Comparison of ENCODE assay signal across 8 mouse cellular contexts in the genomic region with DNA sequence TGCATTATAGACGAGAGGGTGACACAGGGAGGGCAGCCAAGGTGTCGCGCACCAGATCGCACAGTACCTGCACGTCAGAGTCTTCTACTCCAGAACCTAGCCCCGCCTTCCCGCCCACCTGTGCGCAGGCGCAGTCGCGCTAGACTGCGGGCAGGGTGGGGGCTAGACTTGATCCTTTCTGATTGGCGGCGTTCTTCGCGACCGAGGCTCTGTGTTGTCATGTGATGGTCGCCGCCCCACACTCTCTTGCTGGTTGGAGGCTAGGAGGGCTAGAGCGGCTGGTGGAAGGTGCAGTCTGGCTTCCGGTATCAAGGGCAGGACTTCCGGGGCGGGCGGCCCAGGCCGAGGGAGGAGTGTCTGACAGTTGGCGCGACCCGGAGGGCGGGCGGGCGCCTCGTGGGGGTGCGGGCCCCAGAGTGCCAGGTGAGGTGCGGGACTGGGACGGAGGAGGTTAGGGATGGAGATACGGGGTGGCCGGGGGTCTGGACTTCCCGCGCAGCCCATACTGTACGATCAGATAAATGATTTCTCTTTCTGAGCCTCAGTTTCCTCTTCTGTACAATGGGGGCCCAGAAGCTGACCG. TPM values are rescaled to one million over a fixed set of nuclear protein-coding genes. Genes with fewer than 3 reads are reported as not detected.
DNase-seq lines count a peak whose midpoint lies in the region; ATAC-seq lines count a peak whose summit lies in the region.

Pld3 (minus strand) TSS at position 288 of the 583 bp plus-strand sequence.
2310022A10Rik (plus strand) TSS at position 303 of the 583 bp plus-strand sequence.

- H3K27ac ChIP-seq in lung, embryonic 16.5 days (ENCODE audit: low read length) = peak within 1 kb of the TSS; percentile 47

- ATAC-seq in hematopoietic stem cell, adult 5-6 weeks (replicated peaks in 1 of 2; ENCODE audit: insufficient read depth in 1 of 2, low FRiP score in 2 of 2, low TSS enrichment in 1 of 2, low read depth in 1 of 2, poor library complexity in 2 of 2, severe bottlenecking in 2 of 2) = peak; percentile 100
- peak; percentile 100 for ATAC-seq in lung, embryonic 16.5 days (ENCODE audit: low read depth)

- no peaks in the 10 kb centered on the region for H3K9me3 ChIP-seq in lung, embryonic 16.5 days (ENCODE audit: control insufficient read depth, low read length)

- H3K36me3 ChIP-seq in lung, embryonic 16.5 days (ENCODE audit: control insufficient read depth, insufficient read depth, low read length) = peaks cover 2% of the 10 kb centered on the region; the same call in 1 of the 2 replicates

- peaks cover 12% of the 10 kb centered on the region for H3K4me1 ChIP-seq in lung, embryonic 16.5 days (replicated peaks; ENCODE audit: control insufficient read depth, insufficient read depth, low read length)

- WGBS in lung, embryonic 16.5 days = under 1% methylated on average over 39 of the region's 41 CpGs

- no peaks in the 10 kb centered on the region for H3K27me3 ChIP-seq in lung, embryonic 16.5 days (ENCODE audit: control insufficient read depth, insufficient read depth, low read depth, low read length)

- H3K4me2 ChIP-seq in lung, embryonic 16.5 days (ENCODE audit: low read depth, low read length) = peak within 1 kb of the TSS; percentile 88

- H3K9ac ChIP-seq in lung, embryonic 16.5 days (ENCODE audit: low read length) = peak within 1 kb of the TSS; percentile 73

- peak; percentile 93 for DNase-seq in MEL-GATA-1-ER (ENCODE audit: extremely low read depth, low read depth)
- peak; percentile 95 for DNase-seq in cerebellum, adult 8-10 months
- peak; percentile 95 for DNase-seq in forelimb bud, embryonic 11.5 days (ENCODE audit: low read depth, low spot score)
- DNase-seq in layer of hippocampus, adult 9-10 months (ENCODE audit: low spot score) = peak; percentile 93
- DNase-seq in ovary, postnatal 10 days (ENCODE audit: low spot score) = peak; percentile 60
- DNase-seq in thymus, postnatal 10 days (ENCODE audit: low spot score in 2 of 2) = peak; percentile 92 to 96

- peak within 1 kb of the TSS; percentile 64 for H3K4me3 ChIP-seq in lung, embryonic 16.5 days (ENCODE audit: low read length)

RNA-seq across cellular contexts. Expression of gene Pld3, which starts in this region (rescaled TPM):
- 15.2 and 18.9 TPM in 2 replicates for total RNA-seq in hematopoietic stem cell, adult 5-6 weeks (2017)
- polyA plus RNA-seq in lung, embryonic 16.5 days (2015; fragmentation: Nextera tagmentation; extraction: Ambion mirVana) = 85.6 and 95.6 TPM in 2 replicates

RNA-seq across cellular contexts. Expression of gene 2310022A10Rik, which starts in this region (rescaled TPM):
- 4.8 and 7.4 TPM in 2 replicates for total RNA-seq in hematopoietic stem cell, adult 5-6 weeks (2017)
- 22.8 and 24.9 TPM in 2 replicates for polyA plus RNA-seq in lung, embryonic 16.5 days (2015; fragmentation: Nextera tagmentation; extraction: Ambion mirVana)

Comparison
In these comparisons a context has a peak if more than half of its experiments do, and no peak if none do; other contexts are left out.
1. Peak in every context shown above with its lines: DNase-seq, ATAC-seq, H3K4me3 ChIP-seq and H3K27ac ChIP-seq.